Mouse (Mus musculus) ES-E14 (cell line): ENCODE results near the gene Exd2.

Experiments used
- CHD2 ChIP-seq: IDR thresholded peaks from 2 replicates; pipeline ENCODE4 v1.6.1; 2014; ENCODE audit warnings: mild to moderate bottlenecking, low read depth, low read length, inconsistent platforms
- MAFK ChIP-seq: IDR thresholded peaks from 2 replicates; pipeline ENCODE4 v1.6.1; 2014; ENCODE audit warnings: mild to moderate bottlenecking, low read depth, low read length, inconsistent platforms; ENCODE audit not compliant: insufficient read depth
- ZC3H11A ChIP-seq: IDR thresholded peaks from 2 replicates; pipeline ENCODE4 v1.6.1; 2012; ENCODE audit warnings: low read depth, mild to moderate bottlenecking, inconsistent platforms, low read length, borderline replicate concordance
- ZNF384 ChIP-seq: IDR thresholded peaks from 2 replicates; pipeline ENCODE4 v1.6.1; 2012; ENCODE audit warnings: low read depth, low read length, inconsistent platforms

- no peak for TF ChIP-seq CHD2
- no peak for TF ChIP-seq MAFK
- no peak for TF ChIP-seq ZC3H11A
- no peak for TF ChIP-seq ZNF384
Measured at GRCm38 (mm10) chr12:80537313-80537712, 74.4 kb downstream of the Exd2 start.
